Mouse (Mus musculus) E14TG2a.4 (cell line): ENCODE data around the gene Tnr.

Experiments used
- H3K27me3 ChIP-seq: 2 replicates; pipeline ENCODE4 v1.6.1; 2014; ENCODE audit warnings: low read length, control low read depth; ENCODE audit not compliant: insufficient read depth
- H3K36me3 ChIP-seq: 2 replicates; pipeline ENCODE4 v1.6.1; 2014; ENCODE audit warnings: low read length, control low read depth; ENCODE audit not compliant: insufficient read depth
- H3K4me1 ChIP-seq: replicated peaks from 2 replicates; pipeline ENCODE4 v1.6.1; 2014; ENCODE audit warnings: low read depth, low read length, control low read depth
- H3K4me3 ChIP-seq: replicated peaks from 2 replicates; pipeline ENCODE4 v1.5.1; 2014; ENCODE audit warnings: mild to moderate bottlenecking, low read length
- H3K9me3 ChIP-seq: 2 replicates; pipeline ENCODE4 v1.6.1; 2014; ENCODE audit warnings: low read length, control low read depth
- CTCF ChIP-seq: conservative IDR thresholded peaks from 2 replicates; pipeline ENCODE4 v1.5.1; 2014; ENCODE audit warnings: low read length
- NANOG ChIP-seq: IDR thresholded peaks from 2 replicates; pipeline ENCODE4 v1.6.1; 2014; ENCODE audit warnings: borderline replicate concordance, low read length, mixed read lengths
- POU5F1 ChIP-seq: IDR thresholded peaks from 2 replicates; pipeline ENCODE4 v1.6.1; 2014; ENCODE audit warnings: low read length, borderline replicate concordance

Tnr gene

GRCm38 (mm10) chr1:159716301-159716700 lies 192.7 kb downstream of the Tnr start:
- Histone ChIP-seq H3K36me3 (no peaks in the 10 kb centered on the region), H3K9me3 (no peaks in the 10 kb centered on the region), H3K4me3 (no peak overlapping the region), H3K4me1 (no peaks in the 10 kb centered on the region), H3K27me3 (no peaks in the 10 kb centered on the region)
- TF ChIP-seq NANOG (no peak), CTCF (no peak), POU5F1 (no peak)

DNA sequence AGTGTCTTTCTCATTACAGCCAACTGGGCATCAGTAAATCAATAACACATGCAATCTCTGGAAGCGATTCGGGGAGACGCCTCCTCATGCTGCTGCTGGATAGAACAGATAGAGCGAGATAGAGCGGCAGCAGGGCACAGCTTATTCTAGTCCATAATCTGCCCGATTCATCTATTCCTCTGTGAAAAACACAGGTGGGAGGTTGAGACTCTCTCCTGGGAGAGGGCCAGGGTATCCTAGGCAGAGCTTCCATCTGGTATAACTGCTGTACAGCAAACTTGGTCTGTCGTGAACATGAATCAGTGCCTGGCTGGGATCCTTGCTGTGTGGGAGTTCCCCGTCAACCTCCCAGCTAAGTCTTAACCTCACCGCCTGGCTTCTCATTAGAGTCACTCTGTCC lies 193.4 kb downstream of the Tnr start:
- no peaks in the 10 kb centered on the region for H3K36me3 ChIP-seq
- TF ChIP-seq NANOG (no peak), POU5F1 (no peak), CTCF (no peak)
- no peaks in the 10 kb centered on the region for H3K9me3 ChIP-seq
- H3K4me1 ChIP-seq = no peaks in the 10 kb centered on the region
- H3K27me3 ChIP-seq = no peaks in the 10 kb centered on the region
- H3K4me3 ChIP-seq = no peak overlapping the region

DNA sequence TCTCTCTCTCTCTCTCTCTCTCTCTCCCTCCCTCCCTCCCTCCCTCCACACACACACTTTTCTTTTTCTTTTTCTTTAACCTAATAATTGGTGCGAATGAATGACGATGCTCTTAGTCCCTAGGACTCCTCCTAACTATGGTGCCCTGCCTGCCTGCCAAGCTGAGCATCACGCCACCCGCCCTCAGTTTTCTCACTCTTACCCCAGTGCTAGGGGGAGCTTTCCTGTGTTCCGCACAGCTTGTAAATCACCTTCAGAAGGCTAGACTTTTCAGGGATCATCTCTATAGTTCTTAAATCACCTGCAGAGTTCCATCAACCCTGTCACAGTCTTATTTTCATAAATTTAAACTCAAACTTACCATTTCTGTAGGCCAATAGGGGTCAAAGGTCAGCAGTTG lies 200.2 kb downstream of the Tnr start:
- Histone ChIP-seq H3K4me1 (no peaks in the 10 kb centered on the region), H3K36me3 (no peaks in the 10 kb centered on the region), H3K27me3 (no peaks in the 10 kb centered on the region), H3K4me3 (no peak overlapping the region), H3K9me3 (no peaks in the 10 kb centered on the region)
- no peak for TF ChIP-seq NANOG
- no peak for TF ChIP-seq CTCF
- no peak for TF ChIP-seq POU5F1

DNA sequence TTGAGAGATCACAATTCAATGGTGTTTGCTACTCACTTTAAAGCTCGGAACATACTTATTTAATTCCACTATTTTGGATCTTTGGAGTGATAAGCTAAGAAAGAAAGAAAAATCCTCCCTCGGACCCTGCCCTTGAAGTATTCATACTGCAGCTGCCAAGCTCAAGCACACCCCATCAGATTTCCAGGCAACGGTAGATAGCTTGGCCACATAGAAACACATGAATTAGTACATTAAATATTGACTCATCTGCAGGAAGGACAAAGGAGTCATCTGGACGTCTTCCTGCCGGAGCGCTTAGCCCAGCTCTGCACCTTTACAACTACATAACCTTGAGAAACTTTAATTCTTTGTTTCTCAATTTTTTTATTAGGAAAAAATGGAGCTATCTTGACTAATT lies 205.7 kb downstream of the Tnr start:
- TF ChIP-seq NANOG = no peak
- no peak for TF ChIP-seq CTCF
- H3K4me1 ChIP-seq = no peaks in the 10 kb centered on the region
- no peaks in the 10 kb centered on the region for H3K27me3 ChIP-seq

GRCm38 (mm10) chr1:159730826-159731225 lies 207.3 kb downstream of the Tnr start:
- Histone ChIP-seq H3K9me3 (peaks cover 9% of the 10 kb centered on the region; the same call in 1 of the 2 replicates), H3K4me1 (no peaks in the 10 kb centered on the region), H3K27me3 (no peaks in the 10 kb centered on the region), H3K4me3 (no peak overlapping the region), H3K36me3 (no peaks in the 10 kb centered on the region)
- TF ChIP-seq POU5F1 (no peak), CTCF (no peak), NANOG (no peak)

More for the DNA sequence above, 205.7 kb downstream of the Tnr start:
- Histone ChIP-seq H3K4me3 (no peak overlapping the region), H3K9me3 (peaks cover 9% of the 10 kb centered on the region; the same call in 1 of the 2 replicates), H3K36me3 (no peaks in the 10 kb centered on the region)

DNA sequence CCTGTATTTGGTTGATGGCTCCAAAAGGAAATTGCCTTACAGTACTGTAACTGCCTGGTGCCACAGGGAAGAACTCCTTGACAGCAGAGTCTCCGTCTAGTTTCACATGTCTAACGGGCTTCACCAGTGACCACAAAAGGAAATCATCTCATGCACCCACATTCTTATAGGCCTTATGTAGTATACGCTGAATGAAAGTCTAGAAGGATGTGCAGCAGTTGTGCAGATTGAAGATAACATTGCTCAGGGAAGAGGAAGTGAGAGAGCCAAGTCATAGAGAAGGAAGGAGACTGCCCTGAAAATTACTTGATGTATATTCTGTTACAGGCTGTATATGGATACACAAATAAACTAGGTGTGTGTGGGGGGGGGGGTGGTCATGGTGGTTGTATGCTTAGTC lies 211.5 kb downstream of the Tnr start:
- Histone ChIP-seq H3K27me3 (no peaks in the 10 kb centered on the region), H3K36me3 (no peaks in the 10 kb centered on the region), H3K4me3 (no peak overlapping the region), H3K4me1 (no peaks in the 10 kb centered on the region), H3K9me3 (peaks cover 9% of the 10 kb centered on the region; the same call in 1 of the 2 replicates)
- TF ChIP-seq NANOG = no peak
- TF ChIP-seq CTCF = no peak
- no peak for TF ChIP-seq POU5F1

GRCm38 (mm10) chr1:159739478-159739877 lies 215.9 kb downstream of the Tnr start:
- H3K4me1 ChIP-seq = no peaks in the 10 kb centered on the region
- no peaks in the 10 kb centered on the region for H3K36me3 ChIP-seq
- no peaks in the 10 kb centered on the region for H3K27me3 ChIP-seq
- H3K4me3 ChIP-seq = no peak overlapping the region
- H3K9me3 ChIP-seq = no peaks in the 10 kb centered on the region
- TF ChIP-seq NANOG = no peak
- TF ChIP-seq CTCF = no peak
- TF ChIP-seq POU5F1 = no peak

GRCm38 (mm10) chr1:159741237-159742002 lies 217.9 kb downstream of the Tnr start:
- Histone ChIP-seq H3K27me3 (no peaks in the 10 kb centered on the region), H3K36me3 (no peaks in the 10 kb centered on the region), H3K9me3 (no peaks in the 10 kb centered on the region), H3K4me3 (no peak overlapping the region), H3K4me1 (no peaks in the 10 kb centered on the region)
- TF ChIP-seq POU5F1 (no peak), NANOG (no peak)

- no peaks in the 10 kb centered on the region for H3K27me3 ChIP-seq
- H3K4me1 ChIP-seq = no peaks in the 10 kb centered on the region
- no peak overlapping the region for H3K4me3 ChIP-seq
- no peaks in the 10 kb centered on the region for H3K36me3 ChIP-seq
- TF ChIP-seq CTCF (no peak), NANOG (no peak), POU5F1 (no peak)
- no peaks in the 10 kb centered on the region for H3K9me3 ChIP-seq
Measured at GRCm38 (mm10) chr1:159742003-159742274, 218.4 kb downstream of the Tnr start.
